Mouse (Mus musculus): Measurements from ENCODE around the gene Adig. TPM values are rescaled to one million over a fixed set of nuclear protein-coding genes. Genes with fewer than 3 reads are reported as not detected.

Adig gene
- not detected in 2 replicates for total RNA-seq (2014; rRNA removed; ENCODE audit: low replicate concordance)
- polyA plus RNA-seq (2015; fragmentation: Nextera tagmentation; extraction: Ambion mirVana): not detected in 2 replicates

- no peak within 1 kb of the TSS for H3K4me3 ChIP-seq (ENCODE audit: low read depth, low read length)
- H3K4me2 ChIP-seq (ENCODE audit: low read depth, low read length): no peak within 1 kb of the TSS
- no peak within 1 kb of the TSS for H3K27ac ChIP-seq (ENCODE audit: low read depth)
- WGBS: 72% methylated on average over 11 of the region's 11 CpGs
- no peak within 1 kb of the TSS for H3K9ac ChIP-seq (replicated peaks; ENCODE audit: low read depth, low read length)
- no peaks in the 10 kb centered on the region for H3K4me1 ChIP-seq (ENCODE audit: control insufficient read depth, insufficient read depth)
- no peaks in the 10 kb centered on the region for H3K27me3 ChIP-seq (ENCODE audit: control insufficient read depth, insufficient read depth, low read length)
- H3K9me3 ChIP-seq (replicated peaks; ENCODE audit: control insufficient read depth, low read length): no peaks in the 10 kb centered on the region
- TF ChIP-seq CTCF (IDR thresholded peaks at IDR 0.05; ENCODE audit: low read depth) (no peak), EP300 (IDR thresholded peaks at IDR 0.05; ENCODE audit: low read depth) (no peak)
- no peak for ATAC-seq (ENCODE audit: insufficient read depth, low read depth)
- no peak for DNase-seq (ENCODE audit: low spot score)
- H3K36me3 ChIP-seq (replicated peaks; ENCODE audit: control insufficient read depth, insufficient read depth, low read length): peaks cover 24% of the 10 kb centered on the region; the same call in 1 of the 2 replicates
Measured at GRCm38 (mm10) chr2:158501836-158502812, at the start of gene Adig. Adig (plus strand) TSS chr2:158502612.

- no peak overlapping the region for H3K9ac ChIP-seq (replicated peaks; ENCODE audit: low read depth, low read length)
- 60% methylated on average over 4 of the region's 4 CpGs for WGBS
Measured at GRCm38 (mm10) chr2:158456451-158456850, 46.0 kb upstream of the Adig start.

GRCm38 (mm10) chr2:158457610-158458009, 44.8 kb upstream of the Adig start:
- H3K4me3 ChIP-seq (ENCODE audit: low read depth, low read length): no peak overlapping the region
- no peaks in the 10 kb centered on the region for H3K27me3 ChIP-seq (ENCODE audit: control insufficient read depth, insufficient read depth, low read length)
- H3K9ac ChIP-seq (replicated peaks; ENCODE audit: low read depth, low read length): no peak overlapping the region
- H3K9me3 ChIP-seq (replicated peaks; ENCODE audit: control insufficient read depth, low read length): no peaks in the 10 kb centered on the region
- no peak for ATAC-seq (ENCODE audit: insufficient read depth, low read depth)
- H3K27ac ChIP-seq (ENCODE audit: low read depth): no peak overlapping the region
- H3K36me3 ChIP-seq (replicated peaks; ENCODE audit: control insufficient read depth, insufficient read depth, low read length): peaks cover 71% of the 10 kb centered on the region
- 79% methylated on average over 1 of the region's 1 CpGs for WGBS
- H3K4me2 ChIP-seq (ENCODE audit: low read depth, low read length): no peak overlapping the region
- TF ChIP-seq CTCF (IDR thresholded peaks at IDR 0.05; ENCODE audit: low read depth) (no peak), EP300 (IDR thresholded peaks at IDR 0.05; ENCODE audit: low read depth) (no peak)
- H3K4me1 ChIP-seq (ENCODE audit: control insufficient read depth, insufficient read depth): no peaks in the 10 kb centered on the region
- no peak for DNase-seq (ENCODE audit: low spot score)

More at GRCm38 (mm10) chr2:158456451-158456850, 46.0 kb upstream of the Adig start:
- H3K27ac ChIP-seq (ENCODE audit: low read depth): no peak overlapping the region
- peaks cover 71% of the 10 kb centered on the region for H3K36me3 ChIP-seq (replicated peaks; ENCODE audit: control insufficient read depth, insufficient read depth, low read length)
- no peak for DNase-seq (ENCODE audit: low spot score)
- no peak overlapping the region for H3K4me3 ChIP-seq (ENCODE audit: low read depth, low read length)
- no peaks in the 10 kb centered on the region for H3K27me3 ChIP-seq (ENCODE audit: control insufficient read depth, insufficient read depth, low read length)
- no peaks in the 10 kb centered on the region for H3K9me3 ChIP-seq (replicated peaks; ENCODE audit: control insufficient read depth, low read length)
- no peak for ATAC-seq (ENCODE audit: insufficient read depth, low read depth)
- no peak for TF ChIP-seq CTCF (IDR thresholded peaks at IDR 0.05; ENCODE audit: low read depth)
- TF ChIP-seq EP300 (IDR thresholded peaks at IDR 0.05; ENCODE audit: low read depth): no peak
- H3K4me2 ChIP-seq (ENCODE audit: low read depth, low read length): no peak overlapping the region
- no peaks in the 10 kb centered on the region for H3K4me1 ChIP-seq (ENCODE audit: control insufficient read depth, insufficient read depth)

GRCm38 (mm10) chr2:158462450-158462849, 40.0 kb upstream of the Adig start:
- Histone ChIP-seq H3K4me3 (ENCODE audit: low read depth, low read length) (no peak overlapping the region), H3K36me3 (replicated peaks; ENCODE audit: control insufficient read depth, insufficient read depth, low read length) (peaks cover 86% of the 10 kb centered on the region), H3K9me3 (replicated peaks; ENCODE audit: control insufficient read depth, low read length) (no peaks in the 10 kb centered on the region), H3K4me1 (ENCODE audit: control insufficient read depth, insufficient read depth) (no peaks in the 10 kb centered on the region), H3K4me2 (ENCODE audit: low read depth, low read length) (no peak overlapping the region), H3K27ac (ENCODE audit: low read depth) (no peak overlapping the region), H3K27me3 (ENCODE audit: control insufficient read depth, insufficient read depth, low read length) (no peaks in the 10 kb centered on the region), H3K9ac (replicated peaks; ENCODE audit: low read depth, low read length) (no peak overlapping the region)
- ATAC-seq (ENCODE audit: insufficient read depth, low read depth): no peak
- TF ChIP-seq EP300 (IDR thresholded peaks at IDR 0.05; ENCODE audit: low read depth): no peak
- no peak for TF ChIP-seq CTCF (IDR thresholded peaks at IDR 0.05; ENCODE audit: low read depth)
- DNase-seq (ENCODE audit: low spot score): no peak
- 79% methylated on average over 1 of the region's 1 CpGs for WGBS

GRCm38 (mm10) chr2:158474159-158474558, 28.3 kb upstream of the Adig start:
- no peaks in the 10 kb centered on the region for H3K9me3 ChIP-seq (replicated peaks; ENCODE audit: control insufficient read depth, low read length)
- peaks cover 67% of the 10 kb centered on the region for H3K36me3 ChIP-seq (replicated peaks; ENCODE audit: control insufficient read depth, insufficient read depth, low read length)
- no peak overlapping the region for H3K4me3 ChIP-seq (ENCODE audit: low read depth, low read length)
- H3K4me2 ChIP-seq (ENCODE audit: low read depth, low read length): no peak overlapping the region
- WGBS: 79% methylated on average over 1 of the region's 1 CpGs
- TF ChIP-seq EP300 (IDR thresholded peaks at IDR 0.05; ENCODE audit: low read depth): no peak
- TF ChIP-seq CTCF (IDR thresholded peaks at IDR 0.05; ENCODE audit: low read depth): no peak
- no peak overlapping the region for H3K9ac ChIP-seq (replicated peaks; ENCODE audit: low read depth, low read length)
- no peak for DNase-seq (ENCODE audit: low spot score)
- H3K4me1 ChIP-seq (ENCODE audit: control insufficient read depth, insufficient read depth): no peaks in the 10 kb centered on the region
- no peak for ATAC-seq (ENCODE audit: insufficient read depth, low read depth)
- no peaks in the 10 kb centered on the region for H3K27me3 ChIP-seq (ENCODE audit: control insufficient read depth, insufficient read depth, low read length)
- H3K27ac ChIP-seq (ENCODE audit: low read depth): no peak overlapping the region
